Mouse (Mus musculus) embryonic facial prominence, embryonic 11.5 days (tissue): ENCODE data around the gene Zfp747. TPM values are rescaled to one million over a fixed set of nuclear protein-coding genes. Genes with fewer than 3 reads are reported as not detected.

Source experiments
- polyA plus RNA-seq: library from polyadenylated mRNA; unstranded; fragments of >200 nt; fragmentation: Nextera tagmentation; extraction: Ambion mirVana; gene quantifications from 2 replicates; pipeline ENCODE4 v1.2.1, GENCODE M21; 2014

Gene Zfp747
- polyA plus RNA-seq, 1 experiment from 2014 or later: 5.6 TPM

Other genes with a start within 250 kb of the Zfp747 start
- gene Spn, start 238.2 kb downstream of the Zfp747 start, polyA plus RNA-seq: not detected in 2 replicates
- 71.8 and 74.0 TPM in 2 replicates for gene Cd2bp2, start 180.0 kb downstream of the Zfp747 start, polyA plus RNA-seq
- gene Tbc1d10b, start 167.6 kb downstream of the Zfp747 start, polyA plus RNA-seq: 15.8 and 19.2 TPM in 2 replicates
- 19.8 and 22.8 TPM in 2 replicates for gene Mylpf, start 167.2 kb downstream of the Zfp747 start, polyA plus RNA-seq
- 20.9 and 22.5 TPM in 2 replicates for gene Zfp553, start 143.0 kb downstream of the Zfp747 start, polyA plus RNA-seq
- 21.0 and 24.6 TPM in 2 replicates for gene Sept1, start 142.9 kb downstream of the Zfp747 start, polyA plus RNA-seq
- gene Zfp771, start 131.8 kb downstream of the Zfp747 start, polyA plus RNA-seq: 63.2 and 65.3 TPM in 2 replicates
- gene Dctpp1, start 115.3 kb downstream of the Zfp747 start, polyA plus RNA-seq: 253 and 266 TPM in 2 replicates
- 92.4 and 102 TPM in 2 replicates for gene Sephs2, start 102.0 kb downstream of the Zfp747 start, polyA plus RNA-seq
- 0.59 and 1.2 TPM in 2 replicates for gene Itgal, start 79.8 kb downstream of the Zfp747 start, polyA plus RNA-seq
- gene Zfp768, start 30.5 kb downstream of the Zfp747 start, polyA plus RNA-seq: 6.1 and 6.4 TPM in 2 replicates
- 6.7 and 7.1 TPM in 2 replicates for gene 9130019O22Rik, start 11.1 kb upstream of the Zfp747 start, polyA plus RNA-seq
- gene E430018J23Rik, start 17.6 kb upstream of the Zfp747 start, polyA plus RNA-seq: 6.1 TPM in 2 replicates
- 7.9 and 8.2 TPM in 2 replicates for gene Zfp764, start 30.8 kb upstream of the Zfp747 start, polyA plus RNA-seq
- gene Zfp688, start 46.0 kb upstream of the Zfp747 start, polyA plus RNA-seq: 27.3 and 29.8 TPM in 2 replicates
- gene Zfp689, start 73.1 kb upstream of the Zfp747 start, polyA plus RNA-seq: 11.7 and 12.4 TPM in 2 replicates
- 54.8 and 58.5 TPM in 2 replicates for gene Prr14, start 83.6 kb upstream of the Zfp747 start, polyA plus RNA-seq
- 8.9 and 10.2 TPM in 2 replicates for gene Fbrs, start 103.1 kb upstream of the Zfp747 start, polyA plus RNA-seq
- gene Srcap, start 135.9 kb upstream of the Zfp747 start, polyA plus RNA-seq: 41.9 and 47.5 TPM in 2 replicates
- gene Gm42715, start 143.5 kb upstream of the Zfp747 start, polyA plus RNA-seq: 16.1 and 16.3 TPM in 2 replicates
- 4.8 and 5.7 TPM in 2 replicates for gene Tmem265, start 185.3 kb upstream of the Zfp747 start, polyA plus RNA-seq
- 42.9 and 45.8 TPM in 2 replicates for gene Phkg2, start 197.3 kb upstream of the Zfp747 start, polyA plus RNA-seq
- 13.6 and 14.1 TPM in 2 replicates for gene Ccdc189, start 212.5 kb upstream of the Zfp747 start, polyA plus RNA-seq
- gene Rnf40, start 212.7 kb upstream of the Zfp747 start, polyA plus RNA-seq: 31.7 and 31.8 TPM in 2 replicates
- 27.3 and 27.5 TPM in 2 replicates for gene Zfp629, start 239.7 kb upstream of the Zfp747 start, polyA plus RNA-seq